In genomic region chr8:106520578-106520977, GRCm38 (mm10) we compare ENCODE assay signal across 29 mouse cellular contexts. TPM values are rescaled to one million over a fixed set of nuclear protein-coding genes. Genes with fewer than 3 reads are reported as not detected.
DNase-seq lines count a peak whose midpoint lies in the region; ATAC-seq and TF ChIP-seq lines count a peak whose summit lies in the region.
"Had no signal": no experiment of that assay in that cellular context is flagged by ENCODE, and none has a peak within 500 bp of the region (broad histone marks: within the 10 kb centered on the region; RNA-seq: fewer than 3 reads in every experiment).

No protein-coding gene starts in this region.

- H3K9ac ChIP-seq in embryonic facial prominence, embryonic 12.5 days = no peak overlapping the region
- no peak overlapping the region for H3K9ac ChIP-seq in intestine, embryonic 14.5 days (ENCODE audit: low read length)
- H3K9ac ChIP-seq in intestine, postnatal 0 days (ENCODE audit: low read depth, low read length) = no peak overlapping the region
- H3K9ac ChIP-seq in intestine, embryonic 15.5 days = no peak overlapping the region
- no peak overlapping the region for H3K9ac ChIP-seq in stomach, embryonic 15.5 days
- H3K9ac ChIP-seq in forebrain, embryonic 14.5 days (ENCODE audit: low read length) = no peak overlapping the region
- H3K9ac ChIP-seq: forebrain, embryonic 13.5 days; hindbrain, embryonic 14.5 days; liver, embryonic 13.5 days; lung, embryonic 15.5 days had no signal

- H3K27ac ChIP-seq in embryonic facial prominence, embryonic 12.5 days = no peak overlapping the region
- H3K27ac ChIP-seq in embryonic facial prominence, embryonic 10.5 days (replicated peaks) = no peak overlapping the region
- peak overlapping the region; percentile 90 for H3K27ac ChIP-seq in intestine, embryonic 14.5 days (ENCODE audit: low read depth)
- no peak overlapping the region for H3K27ac ChIP-seq in intestine, postnatal 0 days (ENCODE audit: low read depth, low read length)
- peak overlapping the region; percentile 63 for H3K27ac ChIP-seq in intestine, embryonic 15.5 days
- peak overlapping the region; percentile 66 for H3K27ac ChIP-seq in stomach, embryonic 15.5 days
- no peak overlapping the region for H3K27ac ChIP-seq in forebrain, embryonic 14.5 days (ENCODE audit: low read depth, low read length)
- H3K27ac ChIP-seq: forebrain, embryonic 13.5 days; hindbrain, embryonic 14.5 days; layer of hippocampus, adult 2 months; liver, embryonic 13.5 days; lung, embryonic 15.5 days; macrophage had no signal

- no peak overlapping the region for H3K4me2 ChIP-seq in embryonic facial prominence, embryonic 12.5 days (replicated peaks)
- no peak overlapping the region for H3K4me2 ChIP-seq in intestine, embryonic 14.5 days (ENCODE audit: low read length)
- no peak overlapping the region for H3K4me2 ChIP-seq in intestine, postnatal 0 days (replicated peaks; ENCODE audit: low read depth)
- no peak overlapping the region for H3K4me2 ChIP-seq in intestine, embryonic 15.5 days (replicated peaks)
- H3K4me2 ChIP-seq in stomach, embryonic 15.5 days = no peak overlapping the region
- no peak overlapping the region for H3K4me2 ChIP-seq in forebrain, embryonic 14.5 days (ENCODE audit: low read length)
- H3K4me2 ChIP-seq: forebrain, embryonic 13.5 days; hindbrain, embryonic 14.5 days; liver, embryonic 13.5 days; lung, embryonic 15.5 days; midbrain, embryonic 11.5 days had no signal

- no peaks in the 10 kb centered on the region for H3K36me3 ChIP-seq in embryonic facial prominence, embryonic 12.5 days
- H3K36me3 ChIP-seq in embryonic facial prominence, embryonic 10.5 days (replicated peaks) = peaks cover 22% of the 10 kb centered on the region
- no peaks in the 10 kb centered on the region for H3K36me3 ChIP-seq in intestine, embryonic 14.5 days (ENCODE audit: control insufficient read depth, insufficient read depth, low read length)
- H3K36me3 ChIP-seq in intestine, postnatal 0 days (ENCODE audit: control insufficient read depth, insufficient read depth) = no peaks in the 10 kb centered on the region
- no peaks in the 10 kb centered on the region for H3K36me3 ChIP-seq in intestine, embryonic 15.5 days
- H3K36me3 ChIP-seq in stomach, embryonic 15.5 days = no peaks in the 10 kb centered on the region
- no peaks in the 10 kb centered on the region for H3K36me3 ChIP-seq in forebrain, embryonic 14.5 days (ENCODE audit: control insufficient read depth, insufficient read depth, low read length)
- H3K36me3 ChIP-seq: liver, embryonic 13.5 days; lung, embryonic 15.5 days had no signal

- no peak for DNase-seq in embryonic facial prominence, embryonic 10.5 days (ENCODE audit: low spot score)
- no peak for DNase-seq in intestine, embryonic 14.5 days (ENCODE audit: low spot score)
- no peak for DNase-seq in forebrain, embryonic 14.5 days (ENCODE audit: low spot score)
- no peak for DNase-seq in gastrocnemius, postnatal 10 days
- DNase-seq: adrenal gland, postnatal 10 days; cerebellum, adult 9-11 months; gastrocnemius, postnatal 36 days; heart, postnatal 10 days; kidney, adult 18-20 months; kidney, postnatal 14 days; layer of hippocampus, postnatal 36 days; liver, embryonic 13.5 days; retina, postnatal 1 day; thymus, postnatal 14 days had no signal

- no peaks in the 10 kb centered on the region for H3K27me3 ChIP-seq in embryonic facial prominence, embryonic 12.5 days
- no peaks in the 10 kb centered on the region for H3K27me3 ChIP-seq in embryonic facial prominence, embryonic 10.5 days (replicated peaks; ENCODE audit: low read depth, poor library complexity, severe bottlenecking)
- no peaks in the 10 kb centered on the region for H3K27me3 ChIP-seq in intestine, embryonic 14.5 days (replicated peaks; ENCODE audit: control insufficient read depth, insufficient read depth, low read length)
- H3K27me3 ChIP-seq in intestine, postnatal 0 days (replicated peaks; ENCODE audit: control insufficient read depth, insufficient read depth, low read length) = no peaks in the 10 kb centered on the region
- H3K27me3 ChIP-seq in intestine, embryonic 15.5 days (replicated peaks) = no peaks in the 10 kb centered on the region
- no peaks in the 10 kb centered on the region for H3K27me3 ChIP-seq in stomach, embryonic 15.5 days (replicated peaks)
- H3K27me3 ChIP-seq in forebrain, embryonic 14.5 days (replicated peaks; ENCODE audit: control insufficient read depth, insufficient read depth, low read length) = no peaks in the 10 kb centered on the region
- H3K27me3 ChIP-seq: forebrain, embryonic 13.5 days; lung, embryonic 15.5 days had no signal

- H3K4me1 ChIP-seq in embryonic facial prominence, embryonic 12.5 days = no peaks in the 10 kb centered on the region; the same call in 1 of the 2 replicates
- H3K4me1 ChIP-seq in embryonic facial prominence, embryonic 10.5 days = peaks cover 19% of the 10 kb centered on the region
- H3K4me1 ChIP-seq in intestine, embryonic 14.5 days (replicated peaks; ENCODE audit: control insufficient read depth, insufficient read depth, low read length) = peaks cover 37% of the 10 kb centered on the region
- H3K4me1 ChIP-seq in intestine, postnatal 0 days (replicated peaks; ENCODE audit: control insufficient read depth, insufficient read depth, low read length) = peaks cover 4% of the 10 kb centered on the region; the same call in 1 of the 2 replicates
- peaks cover 24% of the 10 kb centered on the region for H3K4me1 ChIP-seq in intestine, embryonic 15.5 days (replicated peaks)
- peaks cover 5% of the 10 kb centered on the region for H3K4me1 ChIP-seq in stomach, embryonic 15.5 days
- no peaks in the 10 kb centered on the region for H3K4me1 ChIP-seq in forebrain, embryonic 14.5 days (ENCODE audit: control insufficient read depth, insufficient read depth, low read length)
- H3K4me1 ChIP-seq: forebrain, embryonic 13.5 days; liver, embryonic 13.5 days had no signal

- 74% methylated on average over 7 of the region's 7 CpGs for WGBS in embryonic facial prominence, embryonic 12.5 days
- 80% methylated on average over 7 of the region's 7 CpGs for WGBS in embryonic facial prominence, embryonic 10.5 days
- 65% methylated on average over 7 of the region's 7 CpGs for WGBS in intestine, embryonic 14.5 days
- 76% methylated on average over 7 of the region's 7 CpGs for WGBS in intestine, postnatal 0 days
- 67% methylated on average over 7 of the region's 7 CpGs for WGBS in intestine, embryonic 15.5 days
- 59% methylated on average over 7 of the region's 7 CpGs for WGBS in stomach, embryonic 15.5 days
- WGBS in forebrain, embryonic 14.5 days = 90% methylated on average over 7 of the region's 7 CpGs

- no peak overlapping the region for H3K4me3 ChIP-seq in embryonic facial prominence, embryonic 12.5 days
- no peak overlapping the region; the same call in 1 of the 2 replicates for H3K4me3 ChIP-seq in embryonic facial prominence, embryonic 10.5 days
- H3K4me3 ChIP-seq in intestine, embryonic 14.5 days (ENCODE audit: low read depth, low read length) = no peak overlapping the region
- H3K4me3 ChIP-seq in intestine, postnatal 0 days (ENCODE audit: low read depth, low read length) = no peak overlapping the region
- no peak overlapping the region for H3K4me3 ChIP-seq in intestine, embryonic 15.5 days (replicated peaks)
- no peak overlapping the region for H3K4me3 ChIP-seq in stomach, embryonic 15.5 days (replicated peaks)
- no peak overlapping the region for H3K4me3 ChIP-seq in forebrain, embryonic 14.5 days (ENCODE audit: low read depth, low read length)
- H3K4me3 ChIP-seq: erythroblast, embryonic 14.5 days; forebrain, embryonic 13.5 days; layer of hippocampus, adult 2 months; liver, embryonic 13.5 days; lung, embryonic 15.5 days had no signal

- ATAC-seq in embryonic facial prominence, embryonic 12.5 days (ENCODE audit: insufficient number of reproducible peaks, insufficient read depth, low FRiP score, low TSS enrichment) = peak; percentile 45; the same call in 1 of the 2 replicates
- ATAC-seq in intestine, embryonic 14.5 days (replicated peaks; ENCODE audit: low FRiP score, low TSS enrichment, low read depth) = no peak
- no peak for ATAC-seq in intestine, postnatal 0 days
- no peak for ATAC-seq in intestine, embryonic 15.5 days
- ATAC-seq in stomach, embryonic 15.5 days (ENCODE audit: insufficient read depth, low FRiP score, low read depth) = no peak
- ATAC-seq in forebrain, embryonic 14.5 days = no peak
- ATAC-seq: forebrain, embryonic 13.5 days had no signal

- H3K9me3 ChIP-seq in embryonic facial prominence, embryonic 12.5 days = no peaks in the 10 kb centered on the region
- no peaks in the 10 kb centered on the region for H3K9me3 ChIP-seq in embryonic facial prominence, embryonic 10.5 days
- H3K9me3 ChIP-seq in intestine, embryonic 14.5 days (ENCODE audit: control insufficient read depth, low read length) = no peaks in the 10 kb centered on the region
- H3K9me3 ChIP-seq in intestine, postnatal 0 days (ENCODE audit: control insufficient read depth) = no peaks in the 10 kb centered on the region
- no peaks in the 10 kb centered on the region for H3K9me3 ChIP-seq in intestine, embryonic 15.5 days
- no peaks in the 10 kb centered on the region for H3K9me3 ChIP-seq in stomach, embryonic 15.5 days
- no peaks in the 10 kb centered on the region for H3K9me3 ChIP-seq in forebrain, embryonic 14.5 days (replicated peaks; ENCODE audit: control insufficient read depth, low read length)
- H3K9me3 ChIP-seq: forebrain, embryonic 13.5 days; liver, embryonic 13.5 days; lung, embryonic 15.5 days had no signal

- no peak for TF ChIP-seq CTCF in intestine, postnatal 0 days (IDR thresholded peaks at IDR 0.05; ENCODE audit: low read depth)

RNA-seq across cellular contexts. Expression of gene Cdh3, which starts 9.9 kb away (rescaled TPM):
- polyA plus RNA-seq in embryonic facial prominence, embryonic 12.5 days (2016; fragmentation: Nextera tagmentation; extraction: Ambion mirVana) = 17.6 and 19.1 TPM in 2 replicates
- 23.3 and 23.4 TPM in 2 replicates for polyA plus RNA-seq in embryonic facial prominence, embryonic 10.5 days (2016; fragmentation: Nextera tagmentation; extraction: Ambion mirVana)
- polyA plus RNA-seq in intestine, embryonic 14.5 days (2014; fragmentation: Nextera tagmentation; extraction: Ambion mirVana) = 16.1 and 19.2 TPM in 2 replicates
- polyA plus RNA-seq in intestine, postnatal 0 days (2015; fragmentation: Nextera tagmentation; extraction: Ambion mirVana) = 2.9 and 3.6 TPM in 2 replicates
- 16.2 and 17.5 TPM in 2 replicates for polyA plus RNA-seq in intestine, embryonic 15.5 days (2015; fragmentation: Nextera tagmentation; extraction: Ambion mirVana)
- 16.3 and 17.2 TPM in 2 replicates for polyA plus RNA-seq in stomach, embryonic 15.5 days (2015; fragmentation: Nextera tagmentation; extraction: Ambion mirVana)
- 0.67 and 1.1 TPM in 2 replicates for polyA plus RNA-seq in forebrain, embryonic 14.5 days (2014; fragmentation: Nextera tagmentation; extraction: Ambion mirVana)
- under 1 TPM; 0.50 to 0.70 TPM for total RNA-seq in gastrocnemius, postnatal 10 days (2021)
- total RNA-seq: layer of hippocampus, adult 2 months had no signal
- polyA plus RNA-seq: erythroblast, embryonic 14.5 days; macrophage had no signal

RNA-seq across cellular contexts. Expression of gene 6030452D12Rik, which starts 20.3 kb away (rescaled TPM):
- not detected in 2 replicates for polyA plus RNA-seq in embryonic facial prominence, embryonic 12.5 days (2016; fragmentation: Nextera tagmentation; extraction: Ambion mirVana)
- not detected in 2 replicates for polyA plus RNA-seq in embryonic facial prominence, embryonic 10.5 days (2016; fragmentation: Nextera tagmentation; extraction: Ambion mirVana)
- polyA plus RNA-seq in intestine, embryonic 14.5 days (2014; fragmentation: Nextera tagmentation; extraction: Ambion mirVana) = not detected in 2 replicates
- polyA plus RNA-seq in intestine, postnatal 0 days (2015; fragmentation: Nextera tagmentation; extraction: Ambion mirVana) = not detected in 2 replicates
- polyA plus RNA-seq in intestine, embryonic 15.5 days (2015; fragmentation: Nextera tagmentation; extraction: Ambion mirVana) = not detected in 2 replicates
- polyA plus RNA-seq in stomach, embryonic 15.5 days (2015; fragmentation: Nextera tagmentation; extraction: Ambion mirVana) = not detected in 2 replicates
- not detected in 2 replicates for polyA plus RNA-seq in forebrain, embryonic 14.5 days (2014; fragmentation: Nextera tagmentation; extraction: Ambion mirVana)
- total RNA-seq in gastrocnemius, postnatal 10 days (2021) = not detected
- total RNA-seq: adrenal gland, postnatal 10 days; gastrocnemius, postnatal 36 days; heart, postnatal 10 days; layer of hippocampus, adult 2 months; layer of hippocampus, postnatal 36 days; left cerebral cortex, postnatal 25 days had no signal
- polyA plus RNA-seq: cortical plate, adult 2 months; erythroblast, embryonic 14.5 days; forebrain, embryonic 13.5 days; hindbrain, embryonic 14.5 days; liver, embryonic 13.5 days; lung, embryonic 15.5 days; macrophage; midbrain, embryonic 11.5 days; neural tube, embryonic 11.5 days; testis, adult 2 months had no signal

RNA-seq across cellular contexts. Expression of gene Gm10073, which starts 52.7 kb away (rescaled TPM):
- polyA plus RNA-seq in embryonic facial prominence, embryonic 12.5 days (2016; fragmentation: Nextera tagmentation; extraction: Ambion mirVana) = 5.4 and 6.1 TPM in 2 replicates
- polyA plus RNA-seq in embryonic facial prominence, embryonic 10.5 days (2016; fragmentation: Nextera tagmentation; extraction: Ambion mirVana) = 6.0 and 8.1 TPM in 2 replicates
- 9.1 and 11.7 TPM in 2 replicates for polyA plus RNA-seq in intestine, embryonic 14.5 days (2014; fragmentation: Nextera tagmentation; extraction: Ambion mirVana)
- 8.8 and 9.2 TPM in 2 replicates for polyA plus RNA-seq in intestine, postnatal 0 days (2015; fragmentation: Nextera tagmentation; extraction: Ambion mirVana)
- polyA plus RNA-seq in intestine, embryonic 15.5 days (2015; fragmentation: Nextera tagmentation; extraction: Ambion mirVana) = 15.5 and 20.2 TPM in 2 replicates
- 11.0 and 48.1 TPM in 2 replicates for polyA plus RNA-seq in stomach, embryonic 15.5 days (2015; fragmentation: Nextera tagmentation; extraction: Ambion mirVana)
- 5.8 and 7.7 TPM in 2 replicates for polyA plus RNA-seq in forebrain, embryonic 14.5 days (2014; fragmentation: Nextera tagmentation; extraction: Ambion mirVana)
- 100 to 1,000 TPM; 111 to 136 TPM for total RNA-seq in gastrocnemius, postnatal 10 days (2021)

Comparison
In these comparisons a context has a peak if more than half of its experiments do, and no peak if none do; other contexts are left out.
1. H3K27ac ChIP-seq: peak in intestine, embryonic 14.5 days (single experiment), intestine, embryonic 15.5 days (single experiment) and stomach, embryonic 15.5 days (single experiment); none in embryonic facial prominence, embryonic 12.5 days (single experiment), embryonic facial prominence, embryonic 10.5 days (single experiment), intestine, postnatal 0 days (single experiment) and forebrain, embryonic 14.5 days (single experiment).